Mouse (Mus musculus) megakaryocyte, embryonic 14.5 days (primary cell): ENCODE data around the gene Zfp280c.

Experiments used
- FLI1 ChIP-seq: IDR thresholded peaks from 2 replicates; pipeline ENCODE4 v1.6.1; 2012; ENCODE audit warnings: low read length, inconsistent platforms, mixed read lengths
- GATA1 ChIP-seq: IDR thresholded peaks from 3 replicates; pipeline ENCODE4 v1.6.1; 2012; ENCODE audit warnings: mixed read lengths, low read length, inconsistent platforms, borderline replicate concordance

DNA sequence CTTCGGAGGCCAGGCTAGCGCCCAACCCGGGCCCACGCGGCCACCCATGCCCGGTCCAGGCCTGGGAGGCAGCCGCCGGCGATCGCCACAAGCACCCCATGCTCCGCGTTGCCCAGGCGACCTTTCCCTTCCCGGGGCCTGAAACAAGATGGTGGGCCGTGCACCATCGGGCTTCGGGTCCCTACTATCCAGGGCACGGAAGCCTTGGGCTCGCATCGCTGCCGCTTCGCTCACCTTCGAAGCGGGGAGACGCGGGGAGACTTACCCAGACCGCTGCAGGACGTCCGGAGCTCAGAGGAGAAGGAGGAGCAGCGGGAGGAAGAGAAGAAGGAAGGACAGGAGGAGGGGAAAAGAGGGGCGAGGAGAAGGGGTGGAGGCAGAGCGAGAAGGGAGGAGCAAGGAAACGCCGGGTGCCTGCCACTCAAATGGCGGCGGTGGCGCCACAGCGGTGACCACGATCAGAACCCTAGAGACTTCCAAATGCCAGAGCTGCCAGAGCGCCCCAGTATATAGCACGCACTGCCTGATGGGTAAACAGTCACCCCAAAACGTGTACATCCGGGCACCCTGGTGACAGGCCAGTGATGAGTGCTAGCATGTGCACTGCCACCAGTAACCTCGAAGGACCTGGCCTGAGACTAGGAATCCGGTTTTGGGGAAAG lies at the start of gene Zfp280c:
- no peak for TF ChIP-seq GATA1
- TF ChIP-seq FLI1, result no peak
